Mouse (Mus musculus) cortical plate, adult 2 months (tissue): ENCODE results near the gene Hjurp. TPM values are rescaled to one million over a fixed set of nuclear protein-coding genes. Genes with fewer than 3 reads are reported as not detected.
A peak's percentile ranks its signal among the peaks of the same experiment; 100 is the strongest.

Experiments used
- H3K27ac ChIP-seq: fragments of 200-500 bp; 2 replicates; pipeline ENCODE4 v1.5.1; 2012; ENCODE audit warnings: low read length, control low read depth, inconsistent platforms; ENCODE audit not compliant: insufficient read depth
- H3K4me1 ChIP-seq: fragments of 200-500 bp; 2 replicates; pipeline ENCODE4 v1.6.1; 2011; ENCODE audit warnings: low read length; ENCODE audit not compliant: control insufficient read depth, insufficient read depth
- H3K4me3 ChIP-seq: fragments of 200-500 bp; 2 replicates; pipeline ENCODE4 v1.5.1; 2011; ENCODE audit warnings: mild to moderate bottlenecking, low read length, control low read depth; ENCODE audit not compliant: insufficient read depth
- CTCF ChIP-seq: fragments of 200-500 bp; IDR thresholded peaks from 2 replicates; pipeline ENCODE4 v1.5.1; 2011; ENCODE audit warnings: mild to moderate bottlenecking, control low read depth, low read length; ENCODE audit not compliant: insufficient read depth; ENCODE audit errors: extremely low read depth
- POLR2A ChIP-seq: fragments of 200-500 bp; IDR thresholded peaks from 2 replicates; pipeline ENCODE4 v1.6.1; 2011; ENCODE audit warnings: mild to moderate bottlenecking, low read length, control low read depth; ENCODE audit not compliant: insufficient read depth; ENCODE audit errors: extremely low read depth
- polyA plus RNA-seq: library from polyadenylated mRNA; depleted of rRNA; stranded (reverse); fragments of >200 nt; gene quantifications from 2 replicates; pipeline ENCODE4 v1.2.3, GENCODE M21; 2012

Hjurp gene
- polyA plus RNA-seq, 1 experiment = 60.9 TPM

GRCm38 (mm10) chr1:88282301-88282700 is 4.9 kb upstream of the Hjurp start:
- Histone ChIP-seq H3K4me1 (no peaks in the 10 kb centered on the region), H3K27ac (no peak overlapping the region), H3K4me3 (no peak overlapping the region)
- no peak for TF ChIP-seq CTCF
- TF ChIP-seq POLR2A = no peak

DNA sequence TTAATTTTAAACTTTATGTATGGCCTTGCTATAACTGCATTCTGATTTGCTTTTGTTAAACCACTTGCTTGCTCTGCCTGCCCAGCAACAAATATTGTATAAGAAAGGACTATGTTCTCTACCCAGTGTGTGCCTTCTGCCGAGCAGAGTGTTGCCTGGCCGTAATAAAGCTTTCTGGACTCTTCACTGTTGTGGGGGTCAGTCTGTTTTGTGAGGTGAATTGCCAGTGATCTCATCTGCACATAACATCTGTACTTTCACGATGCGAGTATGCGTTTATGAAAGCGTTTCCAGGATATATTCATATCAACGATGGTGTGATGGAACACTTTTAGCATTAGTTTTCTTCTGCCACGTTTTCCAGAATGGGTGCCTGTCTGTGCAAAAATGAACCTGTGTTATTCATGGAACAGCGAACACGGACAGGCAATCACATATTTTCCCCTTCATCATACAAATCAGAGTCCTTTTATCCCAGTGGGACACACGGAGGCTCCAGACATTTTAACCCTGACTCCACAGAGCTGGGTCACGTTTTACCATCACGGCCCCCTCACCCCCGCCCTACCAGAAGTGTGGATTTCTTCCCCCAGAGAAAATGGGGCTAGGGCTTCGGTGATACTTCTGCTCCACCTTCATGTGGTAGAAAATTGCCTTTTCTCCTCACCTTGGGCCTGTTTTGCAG is 2.7 kb upstream of the Hjurp start:
- H3K27ac ChIP-seq = no peak overlapping the region
- no peak for TF ChIP-seq POLR2A
- TF ChIP-seq CTCF = no peak

DNA sequence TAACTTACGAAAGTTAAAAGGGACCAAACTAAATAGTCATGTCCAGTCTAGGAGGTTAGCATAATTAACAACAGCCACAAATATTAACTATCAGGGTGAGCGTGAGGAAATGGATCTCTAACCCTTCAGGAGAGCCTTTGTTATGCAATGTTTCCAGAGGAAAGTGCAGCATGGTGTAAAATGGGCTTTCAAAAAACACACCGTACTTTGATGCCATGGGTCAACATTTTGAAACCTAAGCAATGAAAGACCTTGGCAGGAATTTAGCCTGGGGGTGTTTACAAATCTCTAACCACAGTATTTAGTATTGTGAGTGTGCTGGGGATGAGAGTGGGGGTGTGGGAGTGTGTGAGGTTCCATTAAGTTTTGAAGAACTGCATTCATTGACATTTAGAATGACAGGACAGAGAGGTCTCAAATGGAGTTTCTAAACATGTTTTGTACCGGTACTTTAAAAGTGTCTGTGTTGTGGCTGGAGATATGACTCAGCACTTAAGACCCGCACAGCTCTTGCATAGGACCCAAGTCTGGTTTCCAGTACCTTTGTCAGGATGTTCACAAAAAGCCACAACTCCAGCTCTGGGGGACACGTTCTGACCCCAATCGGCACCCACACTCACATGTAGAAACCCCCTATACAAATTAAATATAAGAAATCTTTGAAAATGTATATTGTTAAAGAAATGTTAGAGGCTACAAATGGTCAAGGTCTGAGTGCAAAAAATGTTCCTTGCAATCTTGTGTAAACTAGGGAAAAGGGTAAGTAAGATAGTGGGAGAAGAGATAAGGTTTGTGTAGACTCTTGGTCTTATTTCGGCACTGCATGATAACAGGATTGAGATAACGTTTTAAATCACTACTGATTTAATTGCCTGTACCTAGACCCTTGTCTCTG is 1.9 kb upstream of the Hjurp start:
- Histone ChIP-seq H3K4me3 (no peak overlapping the region), H3K27ac (no peak overlapping the region), H3K4me1 (peaks cover 1% of the 10 kb centered on the region; the same call in 1 of the 2 replicates)
- TF ChIP-seq CTCF = no peak
- no peak for TF ChIP-seq POLR2A

More for the DNA sequence above, 2.7 kb upstream of the Hjurp start:
- no peak overlapping the region for H3K4me3 ChIP-seq
- peaks cover 1% of the 10 kb centered on the region; the same call in 1 of the 2 replicates for H3K4me1 ChIP-seq

GRCm38 (mm10) chr1:88277818-88278511 is 532 bp upstream of the Hjurp start:
- TF ChIP-seq POLR2A (no peak), CTCF (no peak)
- no peak overlapping the region for H3K27ac ChIP-seq
- H3K4me3 ChIP-seq = peak overlapping the region; percentile 52; the same call in 1 of the 2 replicates
- peaks cover 1% of the 10 kb centered on the region; the same call in 1 of the 2 replicates for H3K4me1 ChIP-seq

DNA sequence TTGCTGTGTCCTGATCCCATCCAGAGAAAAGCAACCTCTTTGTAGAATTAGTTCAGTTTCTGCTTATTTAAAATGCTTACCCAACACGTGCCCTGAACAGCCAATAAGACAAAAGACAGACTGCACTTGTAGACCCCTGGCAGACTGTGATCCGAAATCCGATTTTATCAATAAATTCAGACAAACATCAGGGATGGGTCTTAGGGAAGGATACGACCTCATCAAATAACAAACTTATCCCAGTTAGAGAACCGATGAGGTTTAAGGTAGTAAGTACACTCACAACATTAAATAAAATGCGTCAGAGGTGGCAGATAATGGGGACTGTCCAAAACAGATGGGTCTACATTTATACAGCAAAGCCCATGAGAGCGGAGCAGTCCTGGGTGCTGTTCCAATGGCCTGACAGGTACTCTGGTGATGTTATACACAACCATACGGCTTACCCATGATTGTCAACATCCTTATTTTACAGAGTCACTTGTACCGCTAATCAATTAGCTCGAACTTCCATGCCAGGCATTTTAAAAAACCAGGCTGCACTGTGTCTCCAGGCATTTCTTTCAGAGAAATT is 822 bp downstream of the Hjurp start:
- TF ChIP-seq POLR2A (no peak), CTCF (no peak)
- Histone ChIP-seq H3K27ac (no peak overlapping the region), H3K4me3 (peak overlapping the region; percentile 52), H3K4me1 (peaks cover 1% of the 10 kb centered on the region; the same call in 1 of the 2 replicates)

GRCm38 (mm10) chr1:88275698-88276523 is 1.5 kb downstream of the Hjurp start:
- TF ChIP-seq POLR2A (no peak), CTCF (no peak)
- peaks cover 1% of the 10 kb centered on the region; the same call in 1 of the 2 replicates for H3K4me1 ChIP-seq
- H3K27ac ChIP-seq = no peak overlapping the region
- no peak overlapping the region for H3K4me3 ChIP-seq

DNA sequence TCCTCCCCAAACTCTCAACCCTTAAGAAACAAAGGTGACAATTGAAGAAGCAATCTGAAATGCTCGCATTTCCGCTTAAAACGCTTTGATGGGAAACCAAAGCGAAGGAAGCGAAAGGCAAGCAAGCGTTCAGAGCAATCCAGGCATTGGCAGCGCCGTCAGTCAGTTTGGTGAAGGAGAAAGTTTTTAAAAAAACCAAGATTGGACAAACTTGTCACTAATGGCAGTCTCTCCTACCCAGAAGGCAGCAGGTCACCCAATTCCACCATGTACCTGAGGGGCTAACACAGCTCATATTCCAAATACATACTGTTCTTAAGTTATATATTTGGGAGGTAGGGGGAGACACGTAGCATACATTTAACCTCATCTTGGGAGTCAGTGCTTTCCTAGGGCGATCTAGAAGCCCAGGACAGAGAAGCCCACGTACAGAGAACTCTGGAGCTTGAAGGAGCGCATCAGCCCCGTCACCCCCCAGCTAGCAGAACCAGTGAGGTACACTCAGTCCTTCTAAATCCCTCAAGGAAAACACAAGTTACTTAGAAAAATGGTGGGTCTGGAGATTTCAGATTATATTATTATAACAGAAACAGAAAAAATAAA is 2.3 kb downstream of the Hjurp start:
- Histone ChIP-seq H3K4me1 (peaks cover 1% of the 10 kb centered on the region; the same call in 1 of the 2 replicates), H3K4me3 (no peak overlapping the region), H3K27ac (no peak overlapping the region)
- TF ChIP-seq POLR2A (no peak), CTCF (no peak)
